Mouse (Mus musculus): ENCODE measurements around the gene Flii. TPM values are rescaled to one million over a fixed set of nuclear protein-coding genes. Genes with fewer than 3 reads are reported as not detected.

The Flii gene
- 115 and 122 TPM in 2 replicates for polyA plus RNA-seq (2012; rRNA removed)

DNA sequence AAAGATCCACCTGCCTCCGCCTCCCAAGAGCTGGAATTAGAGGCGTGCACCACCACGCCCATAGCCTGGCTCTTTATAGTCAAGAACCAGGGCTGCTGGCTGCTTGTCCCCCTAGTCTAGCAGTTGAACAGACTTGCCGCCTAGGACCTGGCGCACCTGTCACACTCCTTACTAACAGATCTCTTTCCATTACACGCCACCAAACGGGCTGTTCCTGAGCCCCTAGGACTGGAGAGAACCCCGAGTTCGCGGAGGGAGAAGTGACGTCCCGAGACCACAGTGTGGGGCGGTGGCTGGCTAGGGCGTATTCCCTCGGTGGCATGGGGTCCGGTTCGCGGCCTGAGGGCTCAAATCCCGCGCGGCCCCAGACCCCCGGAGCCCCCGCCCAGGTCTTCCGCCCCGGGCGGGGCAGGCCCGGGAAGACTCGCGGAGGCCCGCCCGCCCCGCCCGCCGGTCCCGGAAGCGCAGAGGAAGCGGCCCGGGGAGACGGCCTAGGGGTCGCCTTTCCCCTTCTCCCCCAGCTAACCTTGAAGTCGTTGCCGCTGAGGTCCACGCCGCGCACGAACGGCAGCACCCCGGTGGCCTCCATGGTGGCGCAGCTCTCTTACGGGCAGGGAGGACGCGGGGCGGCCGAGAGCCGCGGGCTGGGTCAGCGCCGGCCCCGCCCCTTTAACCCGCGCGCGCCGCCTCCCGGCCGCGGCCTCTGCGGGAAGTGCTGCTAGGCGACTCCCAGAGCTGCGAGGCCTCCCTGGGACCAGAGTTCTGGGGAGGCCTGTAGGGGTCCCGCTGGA lies at the start of gene Flii:
Gene Flii, minus strand, starts transcription at position 663 of the 791 bp plus-strand sequence.
- TF ChIP-seq POLR2A (IDR thresholded peaks at IDR 0.05; ENCODE audit: extremely low read depth, insufficient read depth, low read length) (0 out of 2 replicates have a peak, but pooled peaks have one; percentile 31), CTCF (IDR thresholded peaks at IDR 0.05; ENCODE audit: extremely low read depth, insufficient read depth, low read length) (no peak)
- Histone ChIP-seq H3K27ac (ENCODE audit: insufficient read depth, low read length) (peak within 1 kb of the TSS; percentile 30), H3K4me1 (ENCODE audit: control insufficient read depth, insufficient read depth, low read length) (peaks cover 4% of the 10 kb centered on the region; the same call in 1 of the 2 replicates), H3K4me3 (ENCODE audit: insufficient read depth, low read length) (peak within 1 kb of the TSS; percentile 71)

DNA sequence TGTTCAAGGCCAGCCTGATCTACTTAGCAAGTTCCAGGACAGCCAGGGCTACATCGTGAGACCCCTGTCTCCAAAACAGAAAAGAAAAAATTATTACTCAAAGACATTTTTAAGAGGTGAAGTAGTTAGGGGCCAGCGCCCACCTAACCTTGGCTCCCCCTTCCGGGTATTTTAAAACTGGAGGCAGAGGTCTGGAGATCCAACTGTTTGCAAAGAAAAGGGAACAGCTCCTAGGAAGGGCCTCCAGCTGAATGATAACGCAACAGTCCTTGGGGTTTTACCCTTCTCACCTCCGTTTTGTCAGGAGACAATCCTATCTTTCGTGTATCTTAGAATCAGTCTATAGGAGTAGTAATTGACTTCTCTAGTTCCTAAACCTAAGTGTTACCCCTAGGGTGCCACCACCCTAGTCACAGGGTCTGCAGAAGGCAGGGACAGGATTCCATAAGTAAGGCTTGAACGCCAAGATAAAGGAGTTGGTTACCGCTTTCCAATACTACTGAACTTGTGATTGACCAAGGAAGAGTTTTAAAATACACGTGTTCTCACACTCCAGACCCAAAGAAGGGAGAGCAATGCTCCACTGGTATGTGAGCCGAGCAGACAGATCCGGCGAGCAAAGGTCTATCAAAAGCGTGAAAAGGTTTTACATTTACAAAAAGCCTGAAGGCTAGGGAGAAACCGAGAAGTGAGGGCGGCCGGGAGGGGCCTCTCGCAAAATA lies 49.2 kb upstream of the Flii start:
- H3K4me3 ChIP-seq (ENCODE audit: insufficient read depth, low read length) = peak overlapping the region; percentile 81
- peaks cover 15% of the 10 kb centered on the region for H3K4me1 ChIP-seq (ENCODE audit: control insufficient read depth, insufficient read depth, low read length)
- no peak overlapping the region for H3K27ac ChIP-seq (ENCODE audit: insufficient read depth, low read length)
- TF ChIP-seq POLR2A (IDR thresholded peaks at IDR 0.05; ENCODE audit: extremely low read depth, insufficient read depth, low read length) (no peak), CTCF (IDR thresholded peaks at IDR 0.05; ENCODE audit: extremely low read depth, insufficient read depth, low read length) (no peak)

DNA sequence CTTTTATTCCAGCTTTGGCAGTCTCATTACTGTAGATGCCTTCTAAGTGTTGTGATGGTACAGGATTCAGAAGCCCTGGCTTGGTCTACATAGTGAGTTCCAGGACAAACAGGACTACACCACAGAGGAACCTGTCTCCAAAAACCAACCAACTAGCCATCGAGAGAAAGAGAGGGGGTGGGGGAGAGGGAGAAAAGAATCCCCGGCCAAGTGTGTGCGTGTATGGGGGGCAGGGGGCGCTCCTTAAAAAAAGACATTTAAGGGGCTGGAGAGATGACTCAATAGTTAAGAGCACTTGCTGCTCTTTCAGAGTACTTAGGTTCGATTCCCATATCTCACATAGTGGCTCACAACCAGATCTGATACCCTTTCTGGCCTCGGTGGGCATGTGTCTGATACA lies 48.5 kb upstream of the Flii start:
- Histone ChIP-seq H3K4me3 (ENCODE audit: insufficient read depth, low read length) (no peak overlapping the region), H3K4me1 (ENCODE audit: control insufficient read depth, insufficient read depth, low read length) (peaks cover 13% of the 10 kb centered on the region), H3K27ac (ENCODE audit: insufficient read depth, low read length) (no peak overlapping the region)
- TF ChIP-seq POLR2A (IDR thresholded peaks at IDR 0.05; ENCODE audit: extremely low read depth, insufficient read depth, low read length) = no peak
- TF ChIP-seq CTCF (IDR thresholded peaks at IDR 0.05; ENCODE audit: extremely low read depth, insufficient read depth, low read length) = no peak

DNA sequence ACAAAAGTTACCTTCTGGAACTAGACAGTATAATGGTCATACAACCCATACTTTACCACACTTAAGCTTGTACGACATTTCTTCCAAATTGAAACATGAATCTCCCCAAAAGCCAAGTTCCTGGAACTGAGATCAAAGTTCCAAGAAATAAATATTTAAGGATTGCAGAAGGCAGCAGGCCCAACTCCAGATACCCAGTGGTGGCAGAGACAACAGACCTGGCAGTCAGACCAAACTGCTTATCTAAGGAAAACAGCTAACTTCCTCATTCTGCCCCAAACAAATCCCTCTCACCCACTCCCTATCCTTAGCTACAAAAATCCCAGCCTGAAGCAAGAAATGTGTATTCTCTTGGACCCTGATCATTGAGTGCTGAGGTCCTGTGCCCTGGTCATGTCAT lies 47.8 kb upstream of the Flii start:
- peaks cover 7% of the 10 kb centered on the region for H3K4me1 ChIP-seq (ENCODE audit: control insufficient read depth, insufficient read depth, low read length)

DNA sequence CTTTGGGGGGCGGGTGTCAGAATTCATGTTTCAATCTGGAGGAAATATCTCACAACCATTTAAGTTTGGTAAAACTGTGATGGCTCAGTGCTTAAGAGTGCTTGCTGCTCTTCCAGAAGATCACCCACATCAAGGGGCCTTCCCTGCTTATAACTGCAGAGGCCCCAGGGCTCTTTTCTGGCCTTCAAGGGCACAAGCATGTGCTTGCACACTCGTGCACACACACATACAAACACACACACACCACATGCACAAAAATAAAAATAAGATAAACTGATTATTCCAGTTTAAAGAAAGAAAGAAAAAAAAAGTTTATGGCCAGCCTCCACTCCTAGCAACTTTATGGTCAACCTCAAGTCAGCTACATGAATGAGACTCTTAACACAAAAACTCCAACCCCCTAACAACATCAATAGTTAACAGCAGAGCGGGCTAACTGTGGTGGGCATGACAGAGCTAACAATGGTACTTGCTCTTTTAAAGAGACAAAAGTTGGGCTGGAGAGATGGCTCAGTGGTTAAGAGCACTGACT lies 47.2 kb upstream of the Flii start:
- TF ChIP-seq CTCF (IDR thresholded peaks at IDR 0.05; ENCODE audit: extremely low read depth, insufficient read depth, low read length) = no peak
- TF ChIP-seq POLR2A (IDR thresholded peaks at IDR 0.05; ENCODE audit: extremely low read depth, insufficient read depth, low read length) = no peak
- Histone ChIP-seq H3K4me1 (ENCODE audit: control insufficient read depth, insufficient read depth, low read length) (peaks cover 2% of the 10 kb centered on the region), H3K4me3 (ENCODE audit: insufficient read depth, low read length) (no peak overlapping the region), H3K27ac (ENCODE audit: insufficient read depth, low read length) (no peak overlapping the region)

More for the DNA sequence above, 47.8 kb upstream of the Flii start:
- TF ChIP-seq CTCF (IDR thresholded peaks at IDR 0.05; ENCODE audit: extremely low read depth, insufficient read depth, low read length) (no peak), POLR2A (IDR thresholded peaks at IDR 0.05; ENCODE audit: extremely low read depth, insufficient read depth, low read length) (no peak)
- H3K4me3 ChIP-seq (ENCODE audit: insufficient read depth, low read length) = no peak overlapping the region
- H3K27ac ChIP-seq (ENCODE audit: insufficient read depth, low read length) = no peak overlapping the region

DNA sequence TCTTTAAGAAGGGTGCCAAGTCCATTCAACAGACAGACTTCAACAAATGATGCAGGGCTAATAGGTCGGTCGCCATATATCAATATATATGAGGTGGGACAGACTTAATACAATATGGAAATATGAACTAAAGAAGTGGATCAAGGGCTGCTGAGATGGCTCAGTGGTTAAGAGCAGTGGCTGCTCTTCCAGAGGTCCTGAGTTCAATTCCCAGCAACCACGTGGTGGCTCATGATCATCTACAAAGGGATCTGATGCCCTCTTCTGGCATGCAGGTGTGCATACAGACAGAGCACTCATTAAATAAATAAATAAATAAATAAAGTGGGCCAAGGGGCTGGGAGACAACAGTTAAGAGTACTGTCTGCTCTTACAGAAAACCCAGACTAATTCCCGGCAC lies 45.1 kb upstream of the Flii start:
- Histone ChIP-seq H3K4me1 (ENCODE audit: control insufficient read depth, insufficient read depth, low read length) (no peaks in the 10 kb centered on the region), H3K27ac (ENCODE audit: insufficient read depth, low read length) (no peak overlapping the region), H3K4me3 (ENCODE audit: insufficient read depth, low read length) (no peak overlapping the region)
- TF ChIP-seq POLR2A (IDR thresholded peaks at IDR 0.05; ENCODE audit: extremely low read depth, insufficient read depth, low read length) (no peak), CTCF (IDR thresholded peaks at IDR 0.05; ENCODE audit: extremely low read depth, insufficient read depth, low read length) (no peak)

DNA sequence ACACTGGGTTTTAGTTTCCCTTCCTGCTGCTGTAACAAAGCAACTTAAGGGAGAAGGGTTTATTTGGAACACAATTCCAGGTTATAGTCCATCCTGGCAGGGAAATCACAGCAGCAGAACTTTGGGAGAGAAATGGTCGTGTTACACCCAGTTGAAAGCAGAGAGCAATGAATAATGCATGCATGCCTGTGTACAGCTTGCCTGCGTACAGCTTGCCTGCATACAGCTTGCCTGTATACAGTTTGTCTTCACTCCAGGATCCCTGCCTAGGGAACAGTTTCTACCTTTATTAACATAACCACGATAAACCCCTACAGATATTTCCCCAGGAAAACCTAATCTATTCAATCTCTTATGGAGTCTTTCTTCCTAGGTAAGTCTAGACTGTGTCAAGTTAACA lies 43.7 kb upstream of the Flii start:
- TF ChIP-seq POLR2A (IDR thresholded peaks at IDR 0.05; ENCODE audit: extremely low read depth, insufficient read depth, low read length) (no peak), CTCF (IDR thresholded peaks at IDR 0.05; ENCODE audit: extremely low read depth, insufficient read depth, low read length) (no peak)
- Histone ChIP-seq H3K27ac (ENCODE audit: insufficient read depth, low read length) (no peak overlapping the region), H3K4me1 (ENCODE audit: control insufficient read depth, insufficient read depth, low read length) (no peaks in the 10 kb centered on the region), H3K4me3 (ENCODE audit: insufficient read depth, low read length) (no peak overlapping the region)

DNA sequence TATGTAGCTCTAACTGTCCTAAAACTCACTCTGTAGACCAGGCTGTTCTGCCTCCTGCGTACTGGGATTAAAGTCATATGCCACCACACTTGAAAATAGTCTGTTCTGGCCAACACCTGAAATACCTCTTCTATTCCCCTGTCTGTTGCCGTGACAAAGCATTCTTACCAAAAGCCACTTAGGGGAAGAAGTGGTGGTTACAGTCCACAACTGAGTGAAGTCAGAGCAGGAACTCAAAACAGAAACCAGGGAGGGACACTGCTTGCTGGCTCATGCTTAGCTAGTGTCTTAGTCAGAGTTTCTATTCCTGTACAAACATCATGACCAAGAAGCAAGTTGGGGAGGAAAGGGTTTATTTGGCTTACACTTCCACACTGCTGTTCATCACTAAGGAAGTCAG lies 42.3 kb upstream of the Flii start:
- Histone ChIP-seq H3K27ac (ENCODE audit: insufficient read depth, low read length) (no peak overlapping the region), H3K4me1 (ENCODE audit: control insufficient read depth, insufficient read depth, low read length) (no peaks in the 10 kb centered on the region), H3K4me3 (ENCODE audit: insufficient read depth, low read length) (no peak overlapping the region)
- TF ChIP-seq CTCF (IDR thresholded peaks at IDR 0.05; ENCODE audit: extremely low read depth, insufficient read depth, low read length) (no peak), POLR2A (IDR thresholded peaks at IDR 0.05; ENCODE audit: extremely low read depth, insufficient read depth, low read length) (no peak)

DNA sequence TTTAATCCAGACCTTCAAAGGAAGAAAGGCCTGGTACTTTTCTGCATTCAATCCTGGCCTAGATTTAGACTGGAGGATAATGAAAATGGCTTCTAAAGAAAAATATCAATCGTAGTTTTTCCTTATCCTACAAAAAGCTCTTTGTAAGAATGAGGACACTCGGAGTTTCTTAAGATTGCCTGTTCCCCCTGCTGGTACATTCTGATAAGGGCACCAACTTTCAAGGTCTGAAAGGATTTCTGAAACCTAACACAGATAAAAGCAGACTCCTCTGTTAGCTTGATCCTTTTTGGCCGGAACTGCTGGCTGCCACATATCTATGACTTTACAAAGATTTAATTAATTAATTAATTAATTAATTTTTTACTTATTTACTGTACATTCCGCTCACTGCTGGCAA lies 39.9 kb upstream of the Flii start:
- no peak for TF ChIP-seq POLR2A (IDR thresholded peaks at IDR 0.05; ENCODE audit: extremely low read depth, insufficient read depth, low read length)
- Histone ChIP-seq H3K4me1 (ENCODE audit: control insufficient read depth, insufficient read depth, low read length) (no peaks in the 10 kb centered on the region), H3K27ac (ENCODE audit: insufficient read depth, low read length) (no peak overlapping the region), H3K4me3 (ENCODE audit: insufficient read depth, low read length) (no peak overlapping the region)
